Mouse (Mus musculus) brain, embryonic 14.5 days (tissue): ENCODE results near the gene Bcl11b.

Experiments
- CTCF ChIP-seq: fragments of 200-500 bp; IDR thresholded peaks from 2 replicates; pipeline ENCODE4 v1.5.1; 2012; ENCODE audit warnings: inconsistent platforms, mild to moderate bottlenecking, moderate library complexity, borderline replicate concordance; ENCODE audit not compliant: insufficient read depth, insufficient read length; ENCODE audit errors: extremely low read depth
- POLR2A ChIP-seq: fragments of 200-500 bp; IDR thresholded peaks from 2 replicates; pipeline ENCODE4 v1.6.1; 2012; ENCODE audit warnings: mild to moderate bottlenecking, inconsistent platforms, borderline replicate concordance; ENCODE audit not compliant: poor library complexity, insufficient read depth, insufficient read length, severe bottlenecking; ENCODE audit errors: extremely low read depth

DNA sequence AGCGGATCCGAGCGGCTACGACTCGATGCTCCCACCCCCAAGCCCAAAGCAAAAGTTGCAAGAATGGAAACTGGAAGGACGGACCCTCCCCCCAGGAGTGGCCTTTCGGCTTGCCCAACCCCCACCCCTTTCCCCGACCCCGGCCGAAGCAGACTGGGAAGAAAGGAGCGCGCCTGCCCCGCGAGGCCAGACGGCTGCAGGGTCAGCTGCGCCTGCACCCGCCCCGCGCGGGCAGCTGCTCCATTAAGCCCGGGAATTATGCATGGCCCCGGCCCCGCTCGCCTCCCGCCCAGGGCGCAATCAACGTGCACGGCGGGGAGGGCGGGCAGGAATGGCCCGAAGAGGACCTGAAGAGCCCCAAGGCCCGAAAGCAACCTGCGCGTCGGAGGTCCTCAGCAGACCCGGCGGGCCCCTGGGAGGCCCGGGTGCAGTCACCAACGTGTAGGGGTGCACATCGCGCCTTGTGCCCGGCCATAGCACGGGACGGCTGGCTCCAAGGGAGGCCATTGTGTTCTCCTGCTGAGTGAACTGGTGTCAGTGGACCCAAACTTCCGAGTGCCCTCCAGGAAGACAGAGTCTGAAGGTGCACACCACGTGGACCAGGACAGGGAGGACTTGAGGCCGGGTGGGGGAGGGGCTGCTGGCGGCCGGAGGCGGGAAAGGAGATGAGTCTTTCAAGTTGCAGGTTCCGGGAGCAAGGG is 23.0 kb downstream of the Bcl11b start:
- TF ChIP-seq CTCF: no peak
- TF ChIP-seq POLR2A: no peak
